Mouse (Mus musculus): ENCODE data around the gene Fam20b. TPM values are rescaled to one million over a fixed set of nuclear protein-coding genes. Genes with fewer than 3 reads are reported as not detected.

The Fam20b gene
- polyA plus RNA-seq, 1 experiment from 2014 or later, result 28.6 TPM

DNA sequence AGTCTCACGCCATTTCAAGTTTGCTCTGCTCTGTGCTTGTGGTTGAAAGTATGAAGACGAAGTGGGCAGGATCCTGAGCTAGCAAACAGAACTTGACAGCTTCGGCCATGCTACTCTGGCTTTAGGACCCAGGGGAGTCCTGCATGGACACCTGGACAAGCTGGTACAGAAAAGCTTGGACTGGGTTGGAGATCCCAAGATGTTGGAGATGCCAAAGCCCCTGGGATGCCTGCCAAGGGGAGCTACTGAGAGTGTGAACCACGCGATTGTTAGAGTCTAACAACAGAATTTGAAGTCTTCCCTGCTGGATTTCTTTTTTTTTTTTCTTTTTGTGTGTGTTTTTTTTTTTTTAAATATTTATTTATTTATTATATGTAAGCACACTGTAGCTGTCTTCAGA is 42.3 kb downstream of the Fam20b start:
- Histone ChIP-seq H3K4me2 (replicated peaks) (no peak overlapping the region), H3K27me3 (replicated peaks) (peaks cover 3% of the 10 kb centered on the region; the same call in 1 of the 2 replicates), H3K9ac (no peak overlapping the region), H3K4me3 (no peak overlapping the region), H3K36me3 (peaks cover 17% of the 10 kb centered on the region), H3K4me1 (peaks cover 20% of the 10 kb centered on the region), H3K27ac (no peak overlapping the region), H3K9me3 (no peaks in the 10 kb centered on the region)
- WGBS, result 85% methylated on average over 5 of the region's 5 CpGs
- no peak for ATAC-seq (ENCODE audit: low FRiP score, low read depth)

- H3K4me3 ChIP-seq, result no peak overlapping the region
- H3K27me3 ChIP-seq (replicated peaks), result peaks cover 3% of the 10 kb centered on the region; the same call in 1 of the 2 replicates
- no peaks in the 10 kb centered on the region for H3K9me3 ChIP-seq
- H3K36me3 ChIP-seq, result peaks cover 14% of the 10 kb centered on the region
- H3K4me1 ChIP-seq, result peaks cover 20% of the 10 kb centered on the region
- WGBS, result 47% methylated on average over 12 of the region's 12 CpGs
- no peak overlapping the region for H3K9ac ChIP-seq
- H3K4me2 ChIP-seq (replicated peaks), result no peak overlapping the region
- no peak for ATAC-seq (ENCODE audit: low FRiP score, low read depth)
- H3K27ac ChIP-seq, result no peak overlapping the region
Observed at GRCm38 (mm10) chr1:156676171-156676570, 42.7 kb downstream of the Fam20b start.

DNA sequence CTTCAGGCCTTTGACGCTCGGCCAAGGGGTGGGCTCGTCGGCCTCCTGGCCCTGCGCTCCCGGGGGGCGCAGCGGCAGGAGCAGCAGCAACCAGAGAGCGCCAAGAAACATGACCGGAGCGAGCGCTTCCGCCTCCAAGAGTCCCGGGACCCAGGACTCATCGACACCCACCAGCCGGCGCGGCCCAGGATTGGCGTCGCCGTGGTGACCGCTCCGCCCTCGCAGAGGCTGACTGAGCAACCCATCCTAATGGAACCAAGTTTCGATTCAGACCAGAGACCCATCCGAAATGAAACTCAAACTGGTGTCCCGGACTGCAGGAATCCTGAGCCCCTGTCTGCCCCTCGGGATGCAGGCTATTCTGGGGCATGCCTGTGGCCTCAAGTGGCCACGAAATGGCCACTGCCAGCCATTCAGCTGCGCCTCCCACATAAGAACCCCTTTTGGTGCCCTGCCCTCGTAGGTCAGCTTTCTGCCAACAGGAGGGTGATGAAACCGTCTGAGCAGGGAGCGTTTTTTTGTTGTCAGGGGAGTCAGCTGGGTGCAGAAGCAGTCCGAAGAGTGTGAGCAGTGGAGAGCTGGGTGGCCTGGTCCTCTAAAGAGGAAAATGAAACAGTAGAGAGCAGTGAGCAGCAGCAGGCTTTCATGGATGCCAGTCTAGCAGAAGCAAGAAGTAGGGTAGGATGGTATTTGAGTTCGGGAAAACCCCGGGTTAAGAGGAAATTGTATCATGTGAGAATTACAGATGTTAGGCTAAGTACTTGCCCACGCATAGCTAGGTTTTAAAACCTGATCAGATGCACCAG is 44.5 kb downstream of the Fam20b start, which contains the start of gene Tor3a:
Tor3a (minus strand) TSS at position 162 of the 806 bp plus-strand sequence.
- peak within 1 kb of the TSS; percentile 99 for H3K4me2 ChIP-seq (replicated peaks)
- H3K9me3 ChIP-seq, result no peaks in the 10 kb centered on the region
- H3K27ac ChIP-seq, result no peak within 1 kb of the TSS
- H3K4me1 ChIP-seq, result peaks cover 20% of the 10 kb centered on the region
- H3K4me3 ChIP-seq, result peak within 1 kb of the TSS; percentile 55
- WGBS, result 10% methylated on average over 37 of the region's 37 CpGs
- peak within 1 kb of the TSS; percentile 65 for H3K9ac ChIP-seq
- H3K36me3 ChIP-seq, result peaks cover 3% of the 10 kb centered on the region; the same call in 1 of the 2 replicates
- H3K27me3 ChIP-seq (replicated peaks), result peaks cover 3% of the 10 kb centered on the region; the same call in 1 of the 2 replicates
- peak; percentile 73 for ATAC-seq (ENCODE audit: low FRiP score, low read depth)

- ATAC-seq (ENCODE audit: low FRiP score, low read depth), result peak; percentile 42; the same call in 1 of the 2 replicates
- Histone ChIP-seq H3K4me3 (peak overlapping the region; percentile 55), H3K36me3 (peaks cover under 1% of the 10 kb centered on the region; the same call in 1 of the 2 replicates), H3K4me1 (peaks cover 25% of the 10 kb centered on the region), H3K9me3 (no peaks in the 10 kb centered on the region), H3K27me3 (replicated peaks) (peaks cover 3% of the 10 kb centered on the region; the same call in 1 of the 2 replicates), H3K9ac (peak overlapping the region; percentile 65), H3K4me2 (replicated peaks) (peak overlapping the region; percentile 99), H3K27ac (no peak overlapping the region)
- WGBS, result 1% methylated on average over 29 of the region's 29 CpGs
Observed at GRCm38 (mm10) chr1:156673476-156674194, 45.3 kb downstream of the Fam20b start.

DNA sequence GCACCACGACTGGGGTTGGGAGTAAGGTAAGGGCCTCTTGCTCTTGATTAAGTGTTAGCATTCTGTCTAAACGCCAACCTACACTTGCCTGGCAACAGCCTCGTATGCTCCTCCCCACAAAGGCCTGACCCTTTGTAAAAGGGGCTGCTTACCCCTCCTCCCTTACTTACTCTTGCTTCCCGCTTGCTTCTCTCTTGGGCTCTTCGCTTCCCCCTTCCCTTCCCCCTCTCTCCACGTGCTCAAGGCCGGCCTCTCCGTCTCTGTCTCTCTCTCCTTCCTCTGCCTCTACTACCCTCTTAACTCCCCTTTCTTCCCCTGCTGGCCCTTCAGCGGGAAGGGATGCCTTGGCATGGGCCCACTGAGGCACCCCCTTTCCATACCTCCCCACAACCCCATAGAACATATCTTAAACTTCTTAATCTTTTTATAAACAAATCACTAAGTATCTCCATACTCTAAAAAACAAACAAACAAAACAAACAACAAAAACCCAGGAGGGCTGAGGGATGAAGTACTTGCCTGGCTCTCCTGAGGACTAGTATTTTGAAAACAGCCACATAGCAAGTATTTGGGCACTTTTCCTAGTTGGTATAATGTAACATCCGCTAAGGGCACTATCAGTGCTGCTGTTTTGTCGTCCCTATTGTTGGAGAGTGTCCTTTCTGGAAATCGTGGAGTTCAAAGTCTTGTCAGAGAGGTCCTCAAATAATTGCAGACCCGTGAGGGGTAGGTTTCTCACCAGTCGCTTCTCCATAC is 46.0 kb downstream of the Fam20b start:
- Histone ChIP-seq H3K27me3 (replicated peaks) (peaks cover 3% of the 10 kb centered on the region; the same call in 1 of the 2 replicates), H3K9ac (no peak overlapping the region), H3K27ac (no peak overlapping the region), H3K4me3 (peak overlapping the region; percentile 55), H3K4me2 (replicated peaks) (peak overlapping the region; percentile 99), H3K9me3 (no peaks in the 10 kb centered on the region), H3K4me1 (peaks cover 30% of the 10 kb centered on the region), H3K36me3 (no peaks in the 10 kb centered on the region)
- 5% methylated on average over 14 of the region's 14 CpGs for WGBS
- ATAC-seq (ENCODE audit: low FRiP score, low read depth), result no peak

GRCm38 (mm10) chr1:156671921-156672320 is 47.0 kb downstream of the Fam20b start:
- Histone ChIP-seq H3K4me2 (replicated peaks) (no peak overlapping the region), H3K4me1 (peaks cover 30% of the 10 kb centered on the region), H3K4me3 (no peak overlapping the region), H3K27me3 (replicated peaks) (peaks cover 3% of the 10 kb centered on the region; the same call in 1 of the 2 replicates), H3K9me3 (no peaks in the 10 kb centered on the region), H3K36me3 (no peaks in the 10 kb centered on the region), H3K27ac (no peak overlapping the region), H3K9ac (no peak overlapping the region)
- 90% methylated on average over 3 of the region's 3 CpGs for WGBS
- no peak for ATAC-seq (ENCODE audit: low FRiP score, low read depth)

DNA sequence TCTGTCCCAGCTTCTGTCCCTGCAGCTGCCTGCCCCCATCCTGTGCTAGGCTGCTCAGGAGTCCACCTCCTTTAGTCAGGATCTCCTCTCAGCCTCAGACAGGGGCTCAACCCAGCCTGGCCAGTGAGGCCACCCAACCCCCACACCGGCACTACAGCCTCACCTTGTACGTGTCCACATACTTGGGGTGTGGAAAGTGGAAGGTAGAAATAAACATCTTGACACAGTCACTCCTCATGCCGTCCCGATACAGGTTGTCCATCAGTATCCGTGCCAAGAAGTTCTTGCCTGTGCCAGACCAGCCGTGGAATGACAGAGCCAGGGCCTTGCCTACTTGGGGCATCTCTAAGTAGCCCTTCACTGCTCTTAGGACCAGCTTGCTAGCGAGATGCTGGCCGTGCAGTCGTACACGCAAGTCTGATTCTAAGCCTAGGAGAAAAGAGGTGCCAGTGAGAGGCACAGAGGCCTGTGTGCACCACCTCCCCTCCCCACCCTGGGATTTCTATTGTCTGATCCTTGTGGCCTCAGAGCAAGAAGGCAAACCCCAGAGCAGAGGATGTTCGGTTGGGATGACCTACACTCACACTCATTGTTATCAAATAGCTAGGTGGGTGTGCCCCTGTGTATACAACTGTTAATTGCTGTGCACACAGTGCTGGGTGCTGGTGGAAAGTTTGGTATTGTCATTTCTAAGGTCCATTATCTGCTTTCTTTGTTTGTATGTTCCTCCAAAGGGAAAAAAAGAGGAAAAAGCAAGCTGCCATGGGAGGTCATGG is 49.5 kb downstream of the Fam20b start:
- H3K9me3 ChIP-seq, result no peaks in the 10 kb centered on the region
- H3K27ac ChIP-seq, result no peak overlapping the region
- H3K4me2 ChIP-seq (replicated peaks), result no peak overlapping the region
- H3K36me3 ChIP-seq, result no peaks in the 10 kb centered on the region
- H3K27me3 ChIP-seq (replicated peaks), result peaks cover 3% of the 10 kb centered on the region; the same call in 1 of the 2 replicates
- peaks cover 27% of the 10 kb centered on the region for H3K4me1 ChIP-seq
- H3K9ac ChIP-seq, result no peak overlapping the region
- H3K4me3 ChIP-seq, result no peak overlapping the region
- WGBS, result 34% methylated on average over 11 of the region's 11 CpGs
- ATAC-seq (ENCODE audit: low FRiP score, low read depth), result no peak

DNA sequence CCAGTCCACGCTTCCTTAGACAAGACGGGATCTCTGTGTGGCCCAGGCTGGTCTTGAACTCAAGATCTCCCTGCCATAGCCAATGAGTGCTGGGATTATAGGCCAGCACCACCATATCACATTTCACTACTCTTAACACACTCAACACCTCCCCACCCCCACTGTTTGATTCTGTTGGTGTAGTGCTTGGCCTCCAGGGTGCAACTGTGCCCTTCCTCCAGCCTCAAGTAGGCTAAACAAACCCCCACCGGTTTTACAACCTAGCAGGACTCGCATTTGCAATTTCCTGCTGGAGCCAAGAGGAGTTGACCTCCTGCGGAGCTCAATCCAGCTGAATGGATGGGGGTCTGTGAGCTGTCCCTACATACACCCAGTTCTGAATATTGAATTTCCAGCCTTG is 50.3 kb downstream of the Fam20b start:
- H3K9me3 ChIP-seq, result no peaks in the 10 kb centered on the region
- H3K4me2 ChIP-seq (replicated peaks), result no peak overlapping the region
- H3K27ac ChIP-seq, result no peak overlapping the region
- ATAC-seq (ENCODE audit: low FRiP score, low read depth), result no peak
- no peaks in the 10 kb centered on the region for H3K36me3 ChIP-seq
- H3K4me1 ChIP-seq, result peaks cover 21% of the 10 kb centered on the region
- no peak overlapping the region for H3K9ac ChIP-seq
- no peak overlapping the region for H3K4me3 ChIP-seq
- H3K27me3 ChIP-seq (replicated peaks), result 0 out of 2 replicates have a peak, but pooled peaks cover 3% of the 10 kb centered on the region
- WGBS, result 28% methylated on average over 5 of the region's 5 CpGs

- H3K4me2 ChIP-seq (replicated peaks), result no peak overlapping the region
- no peaks in the 10 kb centered on the region for H3K36me3 ChIP-seq
- no peak for ATAC-seq (ENCODE audit: low FRiP score, low read depth)
- no peaks in the 10 kb centered on the region for H3K9me3 ChIP-seq
- no peak overlapping the region for H3K27ac ChIP-seq
- no peak overlapping the region for H3K9ac ChIP-seq
- H3K27me3 ChIP-seq (replicated peaks), result no peaks in the 10 kb centered on the region
- no peak overlapping the region for H3K4me3 ChIP-seq
- 88% methylated on average over 23 of the region's 23 CpGs for WGBS
- 0 out of 2 replicates have a peak, but pooled peaks cover 10% of the 10 kb centered on the region for H3K4me1 ChIP-seq
Observed at GRCm38 (mm10) chr1:156667141-156667926, 51.6 kb downstream of the Fam20b start.

- no peak for ATAC-seq (ENCODE audit: low FRiP score, low read depth)
Observed at GRCm38 (mm10) chr1:156665777-156666176, 53.1 kb downstream of the Fam20b start.

More at GRCm38 (mm10) chr1:156665777-156666176, 53.1 kb downstream of the Fam20b start:
- Histone ChIP-seq H3K4me3 (no peak overlapping the region), H3K4me1 (0 out of 2 replicates have a peak, but pooled peaks cover 10% of the 10 kb centered on the region), H3K4me2 (replicated peaks) (no peak overlapping the region), H3K36me3 (peaks cover 4% of the 10 kb centered on the region), H3K9me3 (no peaks in the 10 kb centered on the region), H3K27ac (no peak overlapping the region), H3K9ac (no peak overlapping the region), H3K27me3 (replicated peaks) (no peaks in the 10 kb centered on the region)
- 92% methylated on average over 8 of the region's 8 CpGs for WGBS

Data from neural tube, embryonic 12.5 days (tissue).